Mouse (Mus musculus): ENCODE data around the gene Tubb2b. TPM values are rescaled to one million over a fixed set of nuclear protein-coding genes. Genes with fewer than 3 reads are reported as not detected.

Tubb2b gene
- 5.4 and 8.5 TPM in 2 replicates for polyA plus RNA-seq (2012; ENCODE audit: low replicate concordance)

GRCm38 (mm10) chr13:34130226-34130731 is at the start of gene Tubb2b:
Gene Tubb2b, minus strand, starts transcription at chr13:34130466.

GRCm38 (mm10) chr13:34162491-34163303 is 32.4 kb upstream of the Tubb2b start, which contains the start of gene Psmg4:
Gene Psmg4, plus strand, starts transcription at chr13:34162964.

GRCm38 (mm10) chr13:34077492-34078271 is 52.6 kb downstream of the Tubb2b start, which contains the start of gene Tubb2a:
Gene Tubb2a, minus strand, starts transcription at chr13:34078007.

Other genes with a start within 250 kb of the Tubb2b start
- not detected in 2 replicates for gene Serpinb6c, start 224.8 kb downstream of the Tubb2b start, polyA plus RNA-seq (2012; ENCODE audit: low replicate concordance)
- gene Nqo2, start 165.8 kb downstream of the Tubb2b start, polyA plus RNA-seq (2012; ENCODE audit: low replicate concordance) = 0.81 and 1.2 TPM in 2 replicates
- gene Ripk1, start 128.1 kb downstream of the Tubb2b start, polyA plus RNA-seq (2012; ENCODE audit: low replicate concordance) = 7.7 and 20.4 TPM in 2 replicates
- 15.1 and 22.0 TPM in 2 replicates for gene Serpinb6a, start 127.7 kb downstream of the Tubb2b start, polyA plus RNA-seq (2012; ENCODE audit: low replicate concordance)
- gene Bphl, start 92.9 kb downstream of the Tubb2b start, polyA plus RNA-seq (2012; ENCODE audit: low replicate concordance) = 8.2 and 10.2 TPM in 2 replicates
- 6.4 and 33.7 TPM in 2 replicates for gene Tubb2a, start 52.5 kb downstream of the Tubb2b start, polyA plus RNA-seq (2012; ENCODE audit: low replicate concordance)
- 45.7 and 63.0 TPM in 2 replicates for gene Psmg4, start 32.5 kb upstream of the Tubb2b start, polyA plus RNA-seq (2012; ENCODE audit: low replicate concordance)
- 20.2 and 21.0 TPM in 2 replicates for gene Slc22a23, start 214.7 kb upstream of the Tubb2b start, polyA plus RNA-seq (2012; ENCODE audit: low replicate concordance)

All from hematopoietic multipotent progenitor cell, adult 10-12 weeks (in vitro differentiated cells).